Mouse (Mus musculus) neural tube, embryonic 13.5 days (tissue): ENCODE results near the gene Tmem169. TPM values are rescaled to one million over a fixed set of nuclear protein-coding genes. Genes with fewer than 3 reads are reported as not detected.

Experiments used
- ATAC-seq: fragments of 200-750 bp; cut with Nextera tagmentation; 2 replicates; pipeline ENCODE4 v1.8.0; 2017; ENCODE audit warnings: low read depth, mild to moderate bottlenecking, moderate TSS enrichment, moderate library complexity
- H3K27ac ChIP-seq: fragments of 300-500 bp; sonication (generic); replicated peaks from 2 replicates; pipeline ENCODE4 v1.5.1; 2015; ENCODE audit warnings: moderate library complexity, mild to moderate bottlenecking, inconsistent platforms
- H3K27me3 ChIP-seq: fragments of 300-500 bp; sonication (generic); 2 replicates; pipeline ENCODE4 v1.6.1; 2015; ENCODE audit warnings: mild to moderate bottlenecking, inconsistent platforms
- H3K36me3 ChIP-seq: fragments of 300-500 bp; sonication (generic); 2 replicates; pipeline ENCODE4 v1.6.1; 2015; ENCODE audit warnings: mild to moderate bottlenecking, inconsistent platforms
- H3K4me1 ChIP-seq: fragments of 300-500 bp; sonication (generic); replicated peaks from 2 replicates; pipeline ENCODE4 v1.6.1; 2015; ENCODE audit warnings: inconsistent platforms
- H3K4me2 ChIP-seq: fragments of 300-500 bp; sonication (generic); 2 replicates; pipeline ENCODE4 v1.6.1; 2015; ENCODE audit warnings: inconsistent platforms, mild to moderate bottlenecking, moderate library complexity
- H3K4me3 ChIP-seq: fragments of 300-500 bp; sonication (generic); 2 replicates; pipeline ENCODE4 v1.5.1; 2015; ENCODE audit warnings: mild to moderate bottlenecking, inconsistent platforms
- H3K9ac ChIP-seq: fragments of 300-500 bp; sonication (generic); 2 replicates; pipeline ENCODE4 v1.6.1; 2015; ENCODE audit warnings: moderate library complexity, mild to moderate bottlenecking, inconsistent platforms
- H3K9me3 ChIP-seq: fragments of 300-500 bp; sonication (generic); 2 replicates; pipeline ENCODE4 v1.6.1; 2016; ENCODE audit warnings: inconsistent platforms
- WGBS: fragments of 180-500 bp; shearing (Covaris S2); methylation state at CpG from one replicate; pipeline ENCODE4 v1.1.7; 2015; 5-methylcytosine and 5-hydroxymethylcytosine counted together
- polyA plus RNA-seq: library from polyadenylated mRNA; unstranded; fragments of >200 nt; fragmentation: Nextera tagmentation; extraction: Ambion mirVana; gene quantifications from 2 replicates; pipeline ENCODE4 v1.2.1, GENCODE M21; 2015

Gene Tmem169
- polyA plus RNA-seq, 1 experiment from 2014 or later: 37.3 TPM

- WGBS: 64% methylated on average over 6 of the region's 6 CpGs
- H3K9me3 ChIP-seq: no peaks in the 10 kb centered on the region
- peaks cover 55% of the 10 kb centered on the region for H3K36me3 ChIP-seq
- no peak overlapping the region for H3K4me2 ChIP-seq
- no peak overlapping the region for H3K9ac ChIP-seq
- peak overlapping the region; percentile 76 for H3K27ac ChIP-seq
- H3K4me3 ChIP-seq: no peak overlapping the region
- H3K27me3 ChIP-seq: no peaks in the 10 kb centered on the region
- ATAC-seq: no peak
- peaks cover 6% of the 10 kb centered on the region; the same call in 1 of the 2 replicates for H3K4me1 ChIP-seq
Observed at GRCm38 (mm10) chr1:72347873-72348272, 63.7 kb downstream of the Tmem169 start.

Other genes starting within 250 kb of the Tmem169 start
- gene Mreg, start 72.1 kb upstream of the Tmem169 start, polyA plus RNA-seq: 12.9 and 13.6 TPM in 2 replicates
- 8.7 and 9.6 TPM in 2 replicates for gene Pecr, start 55 bp upstream of the Tmem169 start, polyA plus RNA-seq
- 26.3 and 29.5 TPM in 2 replicates for gene Xrcc5, start 23.1 kb downstream of the Tmem169 start, polyA plus RNA-seq